Mouse (Mus musculus) cerebellum, postnatal 14 days (tissue): ENCODE data around the gene Gpr146.

Experiments
- DNase-seq, 2 experiments: peaks; one replicate each; pipeline ENCODE4 v3.0.0; 2021; ENCODE audit warnings: mixed read lengths in 2 of 2

The Gpr146 gene

DNA sequence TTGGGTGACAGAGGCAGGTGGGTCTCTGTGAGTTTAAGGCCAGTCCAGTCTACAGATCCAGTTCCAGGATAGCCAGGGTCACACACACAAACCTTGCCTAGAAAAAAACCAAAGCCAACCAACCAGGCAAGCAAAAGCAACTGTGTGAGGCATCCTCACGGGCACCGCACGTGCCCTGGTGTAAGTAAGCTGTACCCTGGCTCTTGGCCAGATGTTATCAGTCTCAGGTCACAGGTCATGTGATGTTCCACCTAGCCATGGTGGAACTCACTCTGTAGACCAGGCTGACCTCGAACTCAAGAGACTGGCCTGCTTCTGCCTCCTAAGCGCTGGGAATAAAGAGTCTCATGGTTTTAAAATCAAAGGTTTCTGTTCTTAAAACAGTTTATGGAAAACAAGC lies 18.3 kb upstream of the Gpr146 start:
- no peak for DNase-seq

GRCm38 (mm10) chr5:139363858-139364257 lies 13.6 kb upstream of the Gpr146 start:
- DNase-seq: peak; percentile 84 to 86

DNA sequence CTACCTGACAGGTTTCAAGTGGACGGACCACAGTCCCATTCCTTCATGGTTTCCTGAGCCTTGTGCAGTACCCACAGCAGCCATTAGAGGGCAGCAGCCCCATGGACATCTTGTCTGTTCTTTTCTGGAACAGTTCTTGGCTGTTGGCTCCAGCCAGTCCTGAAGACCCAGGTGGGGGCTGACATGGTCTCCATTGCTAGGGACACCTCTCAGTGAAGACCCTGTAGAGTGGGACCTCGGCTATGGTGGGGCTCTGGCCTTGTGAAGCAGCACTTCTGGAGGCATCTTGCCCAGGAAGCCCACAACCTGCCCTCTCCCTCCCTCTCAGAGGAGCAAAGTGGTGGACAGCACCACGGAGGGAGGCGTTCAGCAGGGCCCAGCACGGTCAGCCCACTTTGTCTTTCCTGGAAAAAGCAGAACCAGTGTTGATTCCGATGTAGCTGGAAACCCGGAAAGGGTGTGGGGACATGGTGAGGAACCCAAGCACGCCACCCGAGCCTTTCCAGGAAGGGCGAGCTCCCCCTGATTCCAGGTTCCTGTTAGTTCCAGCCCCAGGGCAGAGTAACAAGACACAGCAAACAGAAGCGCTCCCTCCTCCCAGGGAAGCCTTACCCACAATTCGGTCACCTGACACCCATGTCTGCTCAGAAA lies 13.1 kb upstream of the Gpr146 start:
- peak; percentile 99 to 100 for DNase-seq

DNA sequence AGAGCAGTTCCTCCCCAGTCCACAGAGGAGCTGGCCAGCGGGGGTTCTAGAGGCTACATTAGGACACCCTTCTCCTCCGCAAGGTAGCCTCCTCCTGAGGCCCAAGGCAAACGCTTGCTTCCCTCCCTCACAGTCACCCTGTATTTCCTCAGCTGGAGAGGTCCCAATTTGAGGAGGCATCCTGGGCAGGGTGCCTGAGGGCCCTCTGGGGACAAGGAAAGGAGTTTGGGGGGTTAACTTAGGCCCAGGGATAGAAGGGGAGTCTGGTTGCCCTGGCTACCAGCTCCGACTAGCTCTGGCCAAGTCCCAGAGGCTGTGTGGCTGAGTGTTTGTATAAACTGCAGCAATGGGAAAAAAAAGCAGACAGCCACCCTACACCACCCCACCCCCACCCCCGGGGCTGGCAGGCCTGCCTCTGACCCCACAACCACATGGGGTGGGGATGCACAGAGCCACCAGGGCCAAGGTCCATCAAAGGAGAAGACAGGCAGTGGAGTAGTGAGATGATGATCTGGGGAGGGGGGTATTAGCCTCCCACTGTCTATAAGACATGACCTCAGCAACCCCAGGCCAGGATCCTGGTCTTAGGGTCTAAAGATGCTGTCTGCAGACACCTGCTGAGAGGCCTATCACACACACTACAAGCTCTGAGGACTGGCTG lies 12.5 kb upstream of the Gpr146 start:
- peak in 1 of 2 experiments; percentile 68 for DNase-seq

GRCm38 (mm10) chr5:139365827-139366226 lies 11.7 kb upstream of the Gpr146 start:
- DNase-seq: no peak

DNA sequence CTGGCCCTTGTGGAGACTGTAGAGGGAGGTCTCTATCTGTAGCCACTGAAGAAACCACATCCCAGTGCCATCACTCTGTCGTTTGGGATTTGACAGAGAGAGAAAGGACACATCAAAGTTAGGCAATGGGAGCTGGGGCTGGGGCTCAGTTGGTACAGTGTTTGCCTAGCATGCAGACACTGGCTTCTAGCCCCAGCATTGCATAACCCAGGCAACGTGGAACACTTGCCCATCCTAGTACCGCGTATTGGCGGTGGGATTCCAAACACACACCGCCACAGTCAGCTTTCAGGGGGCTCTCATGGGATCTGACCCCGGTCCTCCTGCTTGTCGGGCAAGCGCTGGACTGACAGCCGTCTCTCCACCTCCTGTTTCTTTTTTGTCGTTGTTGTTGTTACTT lies 11.0 kb upstream of the Gpr146 start:
- DNase-seq: no peak

DNA sequence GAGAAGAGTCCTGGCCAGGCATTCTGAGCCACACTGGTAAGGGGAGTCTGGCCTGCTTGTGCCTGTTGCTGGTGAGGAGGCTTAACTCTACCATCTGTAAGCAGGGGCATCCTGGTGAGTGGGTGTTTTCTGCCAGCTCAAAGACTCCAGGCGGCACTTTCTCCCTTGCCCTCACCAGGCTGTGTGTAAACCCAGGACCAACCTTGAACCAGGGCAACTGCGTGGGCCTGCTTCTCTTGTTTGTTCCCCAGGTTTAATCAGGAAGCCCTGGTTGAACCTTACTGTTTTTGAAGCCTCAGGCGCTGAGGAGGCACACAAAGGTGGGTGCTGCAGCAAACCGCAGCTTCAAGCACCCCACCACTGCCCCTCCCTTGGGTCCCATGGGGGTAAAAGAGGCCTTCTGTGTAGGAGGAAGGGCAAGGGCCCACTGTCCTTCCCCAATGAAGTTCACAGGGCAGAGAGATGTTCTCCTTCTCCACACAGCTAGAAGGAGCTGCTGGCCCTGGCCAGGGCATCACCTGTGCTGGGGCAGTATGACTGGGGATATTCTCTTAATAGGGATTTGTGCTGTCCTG lies 9.5 kb upstream of the Gpr146 start:
- no peak for DNase-seq

DNA sequence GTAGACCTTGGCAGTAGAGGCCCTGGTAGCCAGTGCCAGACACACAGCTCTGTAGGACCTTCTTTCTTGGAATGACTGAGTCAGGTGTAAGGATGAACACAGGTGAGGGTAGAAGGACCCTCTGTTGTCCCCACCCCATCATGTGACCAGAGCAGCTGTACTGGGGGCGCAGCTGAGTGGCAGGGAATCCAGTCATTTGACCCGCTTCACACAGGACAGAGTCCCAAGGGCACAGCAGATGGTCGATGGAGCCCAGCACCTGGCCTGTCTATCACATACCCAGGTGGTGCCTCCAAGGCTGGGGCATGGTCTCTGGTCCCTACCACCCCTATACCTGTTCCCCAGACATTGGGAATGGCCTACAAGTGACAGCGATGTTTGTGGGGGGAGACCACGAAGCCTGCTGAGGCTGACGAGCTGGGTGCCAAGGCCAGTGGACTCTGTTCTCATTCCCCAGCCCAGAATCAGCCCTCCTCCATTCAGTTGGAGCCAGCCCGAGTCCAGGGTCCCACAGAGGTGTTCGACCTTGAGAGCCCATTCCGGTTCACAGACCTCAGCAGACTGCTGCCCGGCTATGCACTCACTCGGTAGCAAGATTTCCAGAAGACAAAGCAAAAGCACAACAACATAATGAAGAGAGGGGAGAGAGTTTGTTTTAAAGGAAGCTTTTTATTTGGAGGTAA lies 8.7 kb upstream of the Gpr146 start:
- no peak for DNase-seq

DNA sequence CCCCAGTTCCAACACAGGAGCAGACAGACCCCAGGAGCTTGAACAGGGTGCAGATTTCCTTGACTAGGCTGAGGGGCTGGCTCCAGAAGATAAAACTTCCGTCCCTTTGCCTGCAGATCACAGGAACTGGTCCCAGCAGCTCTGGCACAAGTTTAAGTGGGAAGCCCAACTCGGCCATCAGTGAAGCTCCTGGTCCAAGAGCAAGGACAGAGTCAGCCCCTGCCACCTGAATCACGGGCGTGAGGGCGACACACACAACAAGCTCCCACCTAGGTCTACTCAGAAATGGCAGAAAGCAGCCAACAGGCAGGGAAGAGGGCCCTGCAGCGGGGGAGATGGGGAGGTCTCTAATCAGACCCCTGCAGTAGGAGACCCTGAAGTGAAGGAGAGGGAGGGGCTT lies 7.2 kb upstream of the Gpr146 start:
- DNase-seq: no peak

- no peak for DNase-seq
These were observed 6.4 kb upstream of the Gpr146 start for GRCm38 (mm10) chr5:139371118-139371517.

- DNase-seq: peak; percentile 90 to 93
These were observed 5.7 kb upstream of the Gpr146 start for GRCm38 (mm10) chr5:139371631-139372401.

- DNase-seq: no peak
These were observed 4.4 kb upstream of the Gpr146 start for GRCm38 (mm10) chr5:139373126-139373525.

- DNase-seq: no peak
These were observed 3.5 kb upstream of the Gpr146 start for GRCm38 (mm10) chr5:139373889-139374444.

DNA sequence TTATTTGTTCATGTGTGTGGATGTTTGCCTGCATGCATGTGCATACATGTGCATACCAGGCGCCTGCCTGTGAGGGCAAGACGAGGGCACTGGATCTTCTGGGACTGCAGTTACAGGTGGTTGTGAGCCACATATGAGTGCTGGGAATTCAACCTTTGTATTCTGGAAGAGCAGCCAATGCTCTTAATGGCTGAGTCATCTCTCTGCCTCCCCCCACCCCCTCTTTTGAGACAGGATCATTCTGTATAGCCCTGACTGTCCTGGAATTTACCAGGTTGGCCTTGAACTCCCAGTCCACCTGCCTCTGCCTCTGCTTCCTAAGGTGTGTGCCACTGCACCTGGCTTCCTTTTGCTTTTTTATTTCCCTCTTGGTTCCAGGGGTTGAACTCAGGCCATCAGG lies 2.7 kb upstream of the Gpr146 start:
- DNase-seq: no peak

- no peak for DNase-seq
These were observed 717 bp downstream of the Gpr146 start for GRCm38 (mm10) chr5:139378271-139378556.

GRCm38 (mm10) chr5:139378986-139379629 lies 1.6 kb downstream of the Gpr146 start:
- no peak for DNase-seq

- DNase-seq: no peak
These were observed 2.4 kb downstream of the Gpr146 start for GRCm38 (mm10) chr5:139379771-139380384.

DNA sequence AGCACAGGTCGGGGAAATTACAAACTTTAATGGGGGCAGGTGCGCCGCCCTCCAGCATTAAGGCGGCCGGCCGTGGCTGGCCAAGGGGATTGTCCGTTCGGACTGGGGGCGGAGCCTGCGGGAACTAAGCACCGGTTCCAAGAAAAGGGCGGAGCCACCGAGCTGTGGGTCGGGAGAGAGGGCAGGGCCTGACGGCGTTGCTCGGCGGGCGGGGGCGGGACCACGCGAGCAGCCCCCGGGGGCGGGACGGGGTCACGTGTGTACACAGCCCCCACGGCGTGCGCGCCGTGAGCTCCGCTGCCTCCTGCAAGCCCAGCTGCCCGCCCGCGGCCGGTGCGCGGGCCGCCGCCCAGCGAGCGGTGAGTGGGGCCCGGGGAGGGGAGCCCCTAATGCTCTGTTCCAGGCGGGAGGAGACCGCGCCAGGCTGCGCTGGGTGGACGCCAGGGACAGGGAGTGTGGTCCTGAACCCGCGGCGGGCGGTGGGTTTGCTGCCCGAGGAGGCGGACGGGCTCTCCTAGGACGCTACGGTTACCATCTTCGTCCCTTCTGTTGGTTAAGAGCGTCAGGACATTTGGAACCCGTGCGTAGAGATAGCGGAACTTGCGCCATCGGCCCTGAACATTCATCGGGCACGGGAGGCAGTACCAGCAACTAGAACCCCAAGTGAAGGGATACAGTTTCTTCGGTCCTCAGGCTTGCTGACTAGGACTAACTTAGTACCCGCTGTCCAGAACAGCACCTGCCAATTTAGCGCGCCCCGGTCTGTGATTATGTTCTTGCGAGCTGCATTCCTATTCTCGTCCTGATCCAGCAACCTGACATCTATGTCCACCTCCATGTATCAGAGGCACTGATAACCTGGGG lies 3.1 kb downstream of the Gpr146 start:
- DNase-seq: peak; percentile 93

GRCm38 (mm10) chr5:139381586-139382513 lies 4.4 kb downstream of the Gpr146 start:
- no peak for DNase-seq

DNA sequence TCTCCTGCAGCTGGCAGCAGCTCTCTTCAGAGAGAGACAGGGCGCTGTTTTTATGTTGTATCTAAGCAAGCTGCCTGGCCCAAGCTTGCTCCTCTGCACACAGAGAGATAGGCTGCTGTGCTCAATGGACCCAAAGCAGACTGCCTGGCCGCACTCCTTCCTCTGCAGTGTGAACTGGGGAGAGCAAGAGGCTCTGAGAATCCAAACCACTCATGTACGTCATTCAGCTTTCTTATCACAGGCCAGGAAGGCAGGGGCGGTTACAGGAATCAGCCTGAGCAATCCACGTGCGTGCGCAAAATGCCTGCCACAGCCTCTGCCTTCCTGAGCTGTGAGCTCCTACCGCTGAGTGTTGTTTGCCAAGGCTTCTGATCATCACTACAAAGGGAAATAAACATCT lies 5.3 kb downstream of the Gpr146 start:
- peak; percentile 62 to 69 for DNase-seq
